Mouse (Mus musculus) intestine, embryonic 16.5 days (tissue): ENCODE measurements at regions not wholly inside any gene's neighbourhood (a gene's known extent, or its start where the extent isn't known, plus 50 kb on each side); places are given as distances from the start of the nearest gene placed in this dataset.
A peak's percentile ranks its signal among the peaks of the same experiment; 100 is the strongest.

ENCODE experiments used
- ATAC-seq: fragments of 200-750 bp; cut with Nextera tagmentation; 2 replicates; pipeline ENCODE4 v1.8.0; 2017; ENCODE audit warnings: moderate TSS enrichment, moderate library complexity
- H3K27ac ChIP-seq: fragments of 300-500 bp; sonication (generic); 2 replicates; pipeline ENCODE4 v1.5.1; 2014; ENCODE audit warnings: mild to moderate bottlenecking, low read length
- H3K27me3 ChIP-seq: fragments of 300-500 bp; sonication (generic); replicated peaks from 2 replicates; pipeline ENCODE4 v1.6.1; 2014; ENCODE audit warnings: low read length, control low read depth, mixed read lengths; ENCODE audit not compliant: control insufficient read depth, insufficient read depth
- H3K36me3 ChIP-seq: fragments of 300-500 bp; sonication (generic); 2 replicates; pipeline ENCODE4 v1.6.1; 2014; ENCODE audit warnings: low read length, control low read depth; ENCODE audit not compliant: control insufficient read depth, insufficient read depth
- H3K4me1 ChIP-seq: fragments of 300-500 bp; sonication (generic); 2 replicates; pipeline ENCODE4 v1.6.1; 2014; ENCODE audit warnings: low read length, control low read depth, mixed read lengths; ENCODE audit not compliant: control insufficient read depth, insufficient read depth
- H3K4me2 ChIP-seq: fragments of 300-500 bp; sonication (generic); 2 replicates; pipeline ENCODE4 v1.6.1; 2014; ENCODE audit warnings: low read depth, low read length, control low read depth
- H3K4me3 ChIP-seq: fragments of 300-500 bp; sonication (generic); 2 replicates; pipeline ENCODE4 v1.5.1; 2014; ENCODE audit warnings: mild to moderate bottlenecking, low read length
- H3K9ac ChIP-seq: fragments of 300-500 bp; sonication (generic); 2 replicates; pipeline ENCODE4 v1.6.1; 2014; ENCODE audit warnings: low read depth, low read length
- H3K9me3 ChIP-seq: fragments of 300-500 bp; sonication (generic); 2 replicates; pipeline ENCODE4 v1.6.1; 2016; ENCODE audit warnings: low read length, control low read depth; ENCODE audit not compliant: control insufficient read depth
- WGBS: fragments of 180-500 bp; shearing (Covaris S2); extraction: QIAGEN DNeasy Blood & Tissue Kit; methylation state at CpG from one replicate; pipeline ENCODE4 v1.1.7; 2014; 5-methylcytosine and 5-hydroxymethylcytosine counted together

DNA sequence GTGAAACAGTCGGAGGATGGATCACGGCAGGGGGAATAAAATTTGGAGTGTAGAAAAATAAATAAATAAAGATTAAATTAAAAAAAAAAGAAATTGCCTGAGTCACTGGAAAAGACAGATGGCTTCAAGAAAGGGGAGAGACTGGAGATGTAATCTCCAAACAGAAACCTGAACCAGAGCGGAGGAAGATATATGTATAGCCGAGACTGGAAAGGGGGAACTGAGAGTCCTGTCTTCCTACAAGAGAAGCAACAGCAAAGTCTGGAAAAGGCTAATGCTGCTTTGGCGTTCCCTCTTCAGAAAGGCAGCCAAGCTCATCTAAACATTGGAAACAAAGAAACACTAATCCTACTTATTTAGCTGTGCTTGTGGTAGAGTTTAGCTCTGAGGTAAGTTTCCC, 619.6 kb downstream of the Pom121l12 start:
- no peaks in the 10 kb centered on the region for H3K4me1 ChIP-seq
- H3K27me3 ChIP-seq, result no peaks in the 10 kb centered on the region
- no peak overlapping the region for H3K4me2 ChIP-seq
- H3K36me3 ChIP-seq, result no peaks in the 10 kb centered on the region
- H3K27ac ChIP-seq, result no peak overlapping the region
- no peaks in the 10 kb centered on the region for H3K9me3 ChIP-seq
- no peak for ATAC-seq
- WGBS, result 86% methylated on average over 5 of the region's 5 CpGs
- H3K4me3 ChIP-seq, result no peak overlapping the region
- no peak overlapping the region for H3K9ac ChIP-seq

DNA sequence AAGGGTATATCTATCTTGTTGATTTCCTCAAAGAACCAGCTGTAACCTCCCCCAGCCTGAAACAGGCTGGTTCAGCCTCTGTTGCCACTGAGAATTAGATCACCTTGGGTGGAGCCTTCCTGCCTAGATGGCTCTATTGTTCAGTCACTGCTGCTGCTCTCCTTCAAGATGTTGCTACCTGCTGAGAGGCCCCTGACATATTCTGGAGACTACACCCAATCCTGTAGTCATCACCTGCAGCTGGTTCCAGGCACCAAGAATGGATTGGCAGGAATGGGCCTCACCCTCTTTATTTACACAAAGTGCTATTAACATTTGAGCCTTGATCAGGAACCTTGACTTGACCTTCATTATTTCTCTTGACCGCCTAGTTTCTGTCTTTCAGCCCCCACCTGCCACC, 622.8 kb downstream of the Pom121l12 start:
- 87% methylated on average over 1 of the region's 1 CpGs for WGBS
- H3K27ac ChIP-seq, result no peak overlapping the region
- H3K36me3 ChIP-seq, result no peaks in the 10 kb centered on the region
- ATAC-seq, result no peak
- no peak overlapping the region for H3K4me2 ChIP-seq
- H3K4me1 ChIP-seq, result no peaks in the 10 kb centered on the region
- H3K9me3 ChIP-seq, result no peaks in the 10 kb centered on the region
- no peak overlapping the region for H3K4me3 ChIP-seq
- H3K9ac ChIP-seq, result no peak overlapping the region
- H3K27me3 ChIP-seq, result no peaks in the 10 kb centered on the region

DNA sequence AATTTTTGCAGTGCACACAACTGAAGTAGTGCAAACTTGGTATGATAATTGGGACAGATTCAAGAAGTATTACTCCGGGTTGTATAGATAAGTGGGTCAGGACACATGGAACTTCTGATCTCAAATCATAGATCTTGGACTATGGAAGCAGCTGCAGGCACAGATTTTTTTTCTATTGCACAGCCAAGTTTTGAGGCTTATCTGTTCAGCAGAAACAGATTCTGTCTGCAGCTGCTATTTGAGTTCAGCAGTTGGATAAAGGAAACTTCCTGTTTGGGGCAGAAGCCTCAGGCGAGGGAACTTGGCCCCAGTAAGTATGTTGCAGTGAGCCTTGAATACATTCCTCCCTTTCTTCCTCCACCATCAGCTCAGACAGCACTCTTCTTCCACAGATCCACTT, 650.9 kb downstream of the Pom121l12 start:
- Histone ChIP-seq H3K27ac (no peak overlapping the region), H3K4me2 (no peak overlapping the region), H3K36me3 (no peaks in the 10 kb centered on the region), H3K9ac (no peak overlapping the region), H3K9me3 (no peaks in the 10 kb centered on the region), H3K4me1 (no peaks in the 10 kb centered on the region), H3K27me3 (no peaks in the 10 kb centered on the region), H3K4me3 (no peak overlapping the region)
- ATAC-seq, result no peak
- WGBS, result 49% methylated on average over 2 of the region's 2 CpGs

DNA sequence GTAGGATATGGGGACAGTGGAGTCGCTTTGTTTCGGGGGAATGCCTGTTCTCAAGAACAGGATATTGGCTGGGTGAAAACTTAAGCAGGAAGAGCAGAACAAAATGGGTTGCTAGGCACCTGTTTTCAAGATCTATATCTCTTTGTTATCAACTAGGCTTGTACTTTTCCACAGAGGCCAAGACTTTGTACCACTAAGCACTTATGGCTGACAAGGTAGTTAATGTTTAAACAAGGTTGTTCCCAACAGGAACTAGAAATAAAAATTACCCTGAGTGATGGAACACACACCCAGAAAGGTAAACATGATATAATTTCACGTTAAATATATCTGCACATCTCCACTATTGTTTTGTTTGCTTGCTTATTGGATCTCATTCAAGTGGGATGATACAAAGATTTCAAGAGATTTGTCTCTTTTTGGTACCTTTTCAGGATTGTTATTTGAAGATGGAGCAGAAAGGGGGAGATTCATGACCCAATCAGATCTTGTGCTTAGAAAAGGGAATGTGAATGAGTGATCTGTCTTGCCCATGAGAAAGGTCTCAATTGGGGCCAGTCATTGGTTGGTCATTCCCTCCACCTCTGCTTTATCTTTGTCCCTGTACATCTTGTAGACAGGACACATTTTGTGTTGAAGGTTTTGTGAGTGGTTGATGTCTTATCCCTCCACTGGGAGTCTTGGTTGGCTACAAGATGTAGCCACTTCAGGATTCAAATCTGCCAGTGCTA, 675.1 kb downstream of the Pom121l12 start:
- H3K27me3 ChIP-seq, result no peaks in the 10 kb centered on the region
- no peak overlapping the region for H3K27ac ChIP-seq
- no peak overlapping the region for H3K9ac ChIP-seq
- 59% methylated on average over 3 of the region's 3 CpGs for WGBS
- no peak overlapping the region for H3K4me2 ChIP-seq
- H3K4me3 ChIP-seq, result no peak overlapping the region
- ATAC-seq, result peak; percentile 98
- H3K36me3 ChIP-seq, result no peaks in the 10 kb centered on the region
- H3K4me1 ChIP-seq, result no peaks in the 10 kb centered on the region
- H3K9me3 ChIP-seq, result no peaks in the 10 kb centered on the region

DNA sequence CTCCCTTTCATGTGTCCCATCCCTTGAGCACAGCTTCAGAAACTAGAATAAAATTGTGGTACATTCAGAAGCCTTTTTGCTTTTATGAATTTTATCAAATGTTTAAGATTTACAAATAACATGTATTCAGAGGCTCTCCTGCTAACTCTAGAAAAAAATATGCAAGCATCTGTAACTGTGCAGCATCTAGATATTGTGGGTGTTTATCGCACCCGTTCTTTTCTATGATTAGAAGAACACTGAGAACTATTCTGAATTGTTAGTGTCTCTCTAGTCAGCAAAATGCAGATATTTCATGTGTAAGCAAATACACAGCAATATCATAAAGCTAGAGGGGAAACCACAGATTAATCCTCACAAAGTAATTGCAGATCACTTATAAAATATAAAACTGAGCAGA, 709.4 kb downstream of the Pom121l12 start:
- H3K4me3 ChIP-seq, result no peak overlapping the region
- H3K27me3 ChIP-seq, result no peaks in the 10 kb centered on the region
- ATAC-seq, result no peak
- H3K36me3 ChIP-seq, result no peaks in the 10 kb centered on the region
- no peaks in the 10 kb centered on the region for H3K4me1 ChIP-seq
- 93% methylated on average over 2 of the region's 2 CpGs for WGBS
- no peak overlapping the region for H3K4me2 ChIP-seq
- H3K9me3 ChIP-seq, result no peaks in the 10 kb centered on the region
- no peak overlapping the region for H3K9ac ChIP-seq
- H3K27ac ChIP-seq, result no peak overlapping the region
